Mouse (Mus musculus) testis, adult 2 months (tissue): ENCODE measurements around the gene Casp3. TPM values are rescaled to one million over a fixed set of nuclear protein-coding genes. Genes with fewer than 3 reads are reported as not detected.

ENCODE experiments used
- H3K27ac ChIP-seq: fragments of 200-500 bp; 2 replicates; pipeline ENCODE4 v1.5.1; 2012; ENCODE audit warnings: low read depth, low read length; ENCODE audit not compliant: control insufficient read depth, insufficient read depth
- H3K27me3 ChIP-seq: fragments of 200-500 bp; 2 replicates; pipeline ENCODE4 v1.6.1; 2012; ENCODE audit warnings: mild to moderate bottlenecking, low read length, moderate library complexity; ENCODE audit not compliant: control insufficient read depth, insufficient read depth
- H3K36me3 ChIP-seq: fragments of 200-500 bp; 2 replicates; pipeline ENCODE4 v1.6.1; 2012; ENCODE audit warnings: mild to moderate bottlenecking, low read length; ENCODE audit not compliant: control insufficient read depth, insufficient read depth
- H3K4me1 ChIP-seq: fragments of 200-500 bp; 2 replicates; pipeline ENCODE4 v1.6.1; 2012; ENCODE audit warnings: low read length; ENCODE audit not compliant: control insufficient read depth, insufficient read depth
- H3K4me3 ChIP-seq: fragments of 200-500 bp; 2 replicates; pipeline ENCODE4 v1.5.1; 2012; ENCODE audit warnings: low read depth, mild to moderate bottlenecking, low read length, moderate library complexity, mixed read lengths; ENCODE audit not compliant: control insufficient read depth
- CTCF ChIP-seq: fragments of 200-500 bp; IDR thresholded peaks from 2 replicates; pipeline ENCODE4 v1.5.1; 2012; ENCODE audit warnings: low read depth, mild to moderate bottlenecking, inconsistent platforms, low read length, moderate library complexity; ENCODE audit not compliant: control insufficient read depth, insufficient read depth, insufficient replicate concordance
- POLR2A ChIP-seq: fragments of 200-500 bp; IDR thresholded peaks from 2 replicates; pipeline ENCODE4 v1.6.1; 2012; ENCODE audit warnings: low read depth, mild to moderate bottlenecking, inconsistent platforms, low read length, moderate library complexity; ENCODE audit not compliant: control insufficient read depth
- polyA plus RNA-seq: library from polyadenylated mRNA; depleted of rRNA; stranded (reverse); fragments of >200 nt; gene quantifications from 2 replicates; pipeline ENCODE4 v1.2.3, GENCODE M21; 2012

Gene Casp3
- polyA plus RNA-seq, 1 experiment = 0.84 TPM

- Histone ChIP-seq H3K27me3 (no peaks in the 10 kb centered on the region), H3K4me1 (no peaks in the 10 kb centered on the region; the same call in 1 of the 2 replicates), H3K4me3 (no peak overlapping the region), H3K36me3 (no peaks in the 10 kb centered on the region), H3K27ac (no peak overlapping the region)
- TF ChIP-seq POLR2A (no peak), CTCF (no peak)
These were observed 9.6 kb downstream of the Casp3 start for GRCm38 (mm10) chr8:46626642-46627041.

DNA sequence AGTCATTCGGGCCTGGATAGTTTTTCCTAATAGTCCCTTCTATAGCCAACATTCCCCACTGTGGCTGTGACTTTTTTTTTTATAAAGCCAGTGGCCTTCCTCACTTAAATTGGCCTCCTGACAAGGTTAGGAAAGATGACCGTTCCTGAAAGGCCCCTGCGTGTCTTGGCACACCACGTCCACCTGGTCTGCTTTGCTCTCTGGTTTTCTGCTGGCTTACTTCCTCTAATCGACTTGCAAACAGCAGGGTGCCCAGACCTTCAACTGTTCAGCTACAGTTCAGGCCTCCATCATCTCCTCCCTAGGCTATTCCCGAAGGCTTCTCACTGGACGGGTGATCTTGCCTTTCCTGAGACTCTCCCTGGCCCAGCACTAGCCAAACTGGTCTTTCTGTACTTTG, 10.8 kb downstream of the Casp3 start:
- Histone ChIP-seq H3K4me3 (no peak overlapping the region), H3K27ac (no peak overlapping the region), H3K27me3 (no peaks in the 10 kb centered on the region), H3K36me3 (no peaks in the 10 kb centered on the region), H3K4me1 (no peaks in the 10 kb centered on the region; the same call in 1 of the 2 replicates)
- TF ChIP-seq POLR2A (no peak), CTCF (no peak)

DNA sequence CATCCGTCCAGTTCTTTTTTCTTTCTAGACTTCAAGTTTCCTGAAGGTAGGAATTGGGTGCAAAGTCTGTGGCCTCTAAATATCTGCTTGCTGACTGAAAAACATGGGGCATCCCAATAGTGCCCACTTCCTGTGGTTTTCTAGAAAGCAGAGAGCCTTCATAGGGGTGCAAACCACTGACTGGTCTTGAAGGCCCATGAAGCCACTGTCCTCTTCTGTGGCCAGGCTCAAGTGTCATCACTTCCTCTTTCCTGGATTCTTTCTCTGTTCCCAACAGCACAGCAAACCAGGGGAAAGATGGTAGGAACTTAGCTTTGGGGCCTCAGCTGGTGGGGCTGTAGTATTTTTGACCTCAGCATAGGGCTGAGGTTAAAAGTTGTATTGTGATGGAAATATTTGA, 11.6 kb downstream of the Casp3 start:
- no peaks in the 10 kb centered on the region for H3K27me3 ChIP-seq
- H3K27ac ChIP-seq = no peak overlapping the region
- no peaks in the 10 kb centered on the region; the same call in 1 of the 2 replicates for H3K4me1 ChIP-seq
- TF ChIP-seq POLR2A = no peak
- TF ChIP-seq CTCF = no peak
- H3K4me3 ChIP-seq = no peak overlapping the region
- H3K36me3 ChIP-seq = no peaks in the 10 kb centered on the region

GRCm38 (mm10) chr8:46630422-46630821, 13.3 kb downstream of the Casp3 start:
- TF ChIP-seq CTCF (no peak), POLR2A (no peak)
- H3K27ac ChIP-seq = no peak overlapping the region
- no peak overlapping the region for H3K4me3 ChIP-seq
- H3K4me1 ChIP-seq = no peaks in the 10 kb centered on the region; the same call in 1 of the 2 replicates
- no peaks in the 10 kb centered on the region for H3K27me3 ChIP-seq
- no peaks in the 10 kb centered on the region for H3K36me3 ChIP-seq

GRCm38 (mm10) chr8:46630932-46631331, 13.8 kb downstream of the Casp3 start:
- no peaks in the 10 kb centered on the region; the same call in 1 of the 2 replicates for H3K4me1 ChIP-seq
- no peaks in the 10 kb centered on the region for H3K27me3 ChIP-seq
- no peaks in the 10 kb centered on the region for H3K36me3 ChIP-seq
- TF ChIP-seq CTCF = no peak
- no peak for TF ChIP-seq POLR2A
- H3K27ac ChIP-seq = no peak overlapping the region
- no peak overlapping the region for H3K4me3 ChIP-seq

- no peaks in the 10 kb centered on the region for H3K36me3 ChIP-seq
- H3K27me3 ChIP-seq = no peaks in the 10 kb centered on the region
- no peaks in the 10 kb centered on the region for H3K4me1 ChIP-seq
- no peak overlapping the region for H3K27ac ChIP-seq
- H3K4me3 ChIP-seq = no peak overlapping the region
- TF ChIP-seq CTCF = no peak
- no peak for TF ChIP-seq POLR2A
These were observed 22.0 kb downstream of the Casp3 start for GRCm38 (mm10) chr8:46639010-46639571.

DNA sequence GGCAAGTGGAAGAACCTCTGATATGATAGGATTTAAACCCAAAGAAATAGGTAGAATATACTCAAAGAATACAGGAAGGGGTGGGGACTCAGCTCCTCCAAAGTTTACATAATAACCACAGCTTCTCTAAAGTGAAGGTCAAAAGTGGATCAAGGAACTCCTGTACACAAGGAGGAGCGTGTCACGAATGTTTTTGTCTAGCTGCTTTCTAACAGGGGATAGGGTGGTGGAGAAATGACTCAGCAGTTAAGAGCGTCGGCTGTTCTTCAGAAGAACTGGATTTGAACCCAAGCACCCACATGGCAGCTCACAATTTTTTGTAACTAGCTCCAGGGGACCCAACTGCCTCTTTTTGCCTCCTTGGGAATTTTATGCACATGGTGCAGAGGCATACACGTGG, 22.8 kb downstream of the Casp3 start:
- Histone ChIP-seq H3K27ac (no peak overlapping the region), H3K4me3 (no peak overlapping the region), H3K4me1 (no peaks in the 10 kb centered on the region), H3K27me3 (no peaks in the 10 kb centered on the region), H3K36me3 (no peaks in the 10 kb centered on the region)
- TF ChIP-seq CTCF = no peak

DNA sequence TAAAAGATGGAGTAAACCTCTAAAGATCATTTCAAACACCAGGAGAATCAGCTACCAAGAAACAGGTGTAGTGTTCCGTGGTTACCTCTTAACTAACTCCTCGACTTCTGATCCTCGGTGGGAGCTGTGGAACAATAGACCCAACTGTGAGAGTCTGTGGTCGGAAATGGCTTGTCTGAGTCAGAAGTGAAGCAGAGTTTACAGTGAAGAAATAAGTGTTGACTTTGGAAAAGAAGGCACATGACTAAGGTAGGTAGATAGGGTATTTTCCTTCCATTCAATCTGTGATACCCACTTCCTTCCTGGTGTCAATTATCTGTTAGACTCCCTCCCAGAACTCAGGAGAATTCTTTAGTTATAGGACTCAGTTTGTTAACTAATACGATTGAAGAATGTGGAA, 24.2 kb downstream of the Casp3 start:
- TF ChIP-seq POLR2A (no peak), CTCF (no peak)
- Histone ChIP-seq H3K27me3 (no peaks in the 10 kb centered on the region), H3K36me3 (no peaks in the 10 kb centered on the region), H3K27ac (no peak overlapping the region), H3K4me1 (no peaks in the 10 kb centered on the region), H3K4me3 (no peak overlapping the region)
